Mouse (Mus musculus): ENCODE data around the gene Pnpla7. TPM values are rescaled to one million over a fixed set of nuclear protein-coding genes. Genes with fewer than 3 reads are reported as not detected.

The Pnpla7 gene
- total and polyA plus RNA-seq, 3 experiments, result 8.8 to 11.3 TPM; not detected in 1

DNA sequence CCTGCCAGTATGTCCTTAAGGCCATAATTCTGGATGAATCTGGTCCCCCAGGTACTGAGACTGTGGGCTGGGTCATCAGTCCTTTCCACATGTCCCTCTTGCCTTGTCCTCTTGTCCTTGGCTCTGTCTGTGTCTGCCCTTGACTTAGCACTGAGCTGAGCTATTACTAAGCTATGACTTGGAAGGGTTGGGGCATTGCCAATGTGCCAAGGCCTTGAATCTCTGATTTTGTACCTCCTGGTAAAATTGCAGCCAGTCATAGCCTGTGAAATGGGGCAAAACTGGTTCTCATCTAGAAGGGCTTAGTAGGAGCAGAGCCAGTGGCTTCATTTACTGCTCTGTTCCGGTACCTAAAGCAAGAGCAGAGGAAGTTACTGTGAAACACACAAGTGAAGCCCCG is 20.6 kb downstream of the Pnpla7 start:
- no peaks in the 10 kb centered on the region for H3K36me3 ChIP-seq (ENCODE audit: control insufficient read depth in 1 of 2, insufficient read depth in 2 of 2, low read length in 2 of 2)
- no peak overlapping the region for H3K4me3 ChIP-seq (ENCODE audit: control insufficient read depth in 1 of 2, insufficient read depth in 1 of 2, low read depth in 2 of 2, low read length in 2 of 2)
- H3K9ac ChIP-seq (ENCODE audit: control insufficient read depth, low read depth, low read length, poor library complexity, severe bottlenecking), result no peak overlapping the region
- no peaks in the 10 kb centered on the region for H3K27me3 ChIP-seq (ENCODE audit: control insufficient read depth in 1 of 2, insufficient read depth in 2 of 2, low read length in 2 of 2)
- H3K4me1 ChIP-seq (ENCODE audit: control insufficient read depth in 1 of 2, insufficient read depth in 2 of 2, low read length in 2 of 2), result no peaks in the 10 kb centered on the region
- no peaks in the 10 kb centered on the region for H3K79me2 ChIP-seq (ENCODE audit: control insufficient read depth, insufficient read depth, low read length, poor library complexity)
- no peak for TF ChIP-seq MYB (IDR thresholded peaks at IDR 0.05; ENCODE audit: low read depth, low read length)
- no peak for TF ChIP-seq GABPA (IDR thresholded peaks at IDR 0.05; ENCODE audit: low read depth, low read length)
- TF ChIP-seq POLR2AphosphoS5 (IDR thresholded peaks at IDR 0.05; ENCODE audit: borderline replicate concordance, low read depth, low read length), result no peak
- TF ChIP-seq CTCF (IDR thresholded peaks at IDR 0.05 in 2 of 3, conservative IDR thresholded peaks at IDR 0.05 in 1 of 3; ENCODE audit: control insufficient read depth in 1 of 3, insufficient read depth in 1 of 3, low read depth in 2 of 3, low read length in 3 of 3, poor library complexity in 1 of 3, severe bottlenecking in 1 of 3), result no peak
- no peak for TF ChIP-seq CHD2 (IDR thresholded peaks at IDR 0.05; ENCODE audit: low read length)
- no peak for TF ChIP-seq POLR2A (IDR thresholded peaks at IDR 0.05; ENCODE audit: control insufficient read depth in 1 of 2, insufficient read depth in 1 of 2, low read depth in 1 of 2, low read length in 2 of 2, poor library complexity in 1 of 2)
- TF ChIP-seq MEF2A (IDR thresholded peaks at IDR 0.05; ENCODE audit: extremely low read depth, insufficient replicate concordance, low read depth, low read length, poor library complexity, severe bottlenecking), result no peak
- no peak for TF ChIP-seq BHLHE40 (IDR thresholded peaks at IDR 0.05; ENCODE audit: borderline replicate concordance, low read depth, low read length)
- no peak for TF ChIP-seq USF2 (IDR thresholded peaks at IDR 0.05; ENCODE audit: borderline replicate concordance in 1 of 2, insufficient read depth in 1 of 2, low read depth in 1 of 2, low read length in 2 of 2)
- TF ChIP-seq UBTF (IDR thresholded peaks at IDR 0.05; ENCODE audit: borderline replicate concordance, insufficient read depth, low read depth, low read length), result no peak
- TF ChIP-seq ZKSCAN1 (IDR thresholded peaks at IDR 0.05; ENCODE audit: low read depth, low read length), result no peak
- no peak for TF ChIP-seq HCFC1 (IDR thresholded peaks at IDR 0.05; ENCODE audit: low read depth, low read length)
- no peak for TF ChIP-seq ETS1 (IDR thresholded peaks at IDR 0.05; ENCODE audit: low read depth, low read length)
- TF ChIP-seq JUND (IDR thresholded peaks at IDR 0.05; ENCODE audit: low read depth, low read length), result no peak
- TF ChIP-seq RCOR1 (IDR thresholded peaks at IDR 0.05; ENCODE audit: low read depth, low read length), result no peak
- TF ChIP-seq ELF1 (IDR thresholded peaks at IDR 0.05; ENCODE audit: low read depth, low read length), result no peak
- TF ChIP-seq MAX (IDR thresholded peaks at IDR 0.05; ENCODE audit: low read length), result no peak
- no peak for DNase-seq (ENCODE audit: low read depth, low spot score)
- H3K27ac ChIP-seq (ENCODE audit: control insufficient read depth, low read depth, low read length), result no peak overlapping the region
- H3K9me3 ChIP-seq (replicated peaks; ENCODE audit: insufficient read depth, low read length), result no peaks in the 10 kb centered on the region

DNA sequence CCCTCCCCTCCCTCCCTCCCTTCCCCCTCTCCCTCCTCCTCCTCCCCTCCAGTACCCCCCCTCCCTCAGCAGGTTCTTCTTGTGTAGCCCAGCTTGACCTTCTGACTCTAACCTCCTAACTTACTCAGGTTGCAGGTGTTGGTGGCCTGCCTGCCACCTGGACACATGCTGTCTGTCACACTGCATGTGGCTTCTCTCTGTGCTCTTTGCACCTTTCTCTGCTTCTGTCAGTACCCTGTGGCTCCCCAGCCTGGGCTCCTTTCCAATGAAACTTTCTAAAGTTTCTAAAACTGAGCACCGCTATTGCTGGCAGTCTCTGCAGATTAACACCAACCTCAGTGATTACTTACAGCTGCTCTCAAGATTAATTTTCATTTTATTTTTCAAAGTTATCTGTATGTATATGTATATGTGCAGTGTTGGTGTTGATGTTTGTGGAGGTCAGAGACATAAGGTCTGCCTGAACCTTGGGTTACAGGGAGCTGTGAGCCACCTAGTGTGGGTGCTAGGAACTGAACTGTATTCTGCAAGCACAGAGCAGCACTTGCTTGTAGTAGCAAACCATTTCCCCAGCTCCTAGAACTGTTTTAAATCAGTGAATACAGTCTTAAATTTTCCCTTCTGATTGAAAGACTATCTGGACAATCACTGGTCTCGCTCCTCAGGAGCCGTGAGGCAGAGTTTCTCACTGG is 24.9 kb downstream of the Pnpla7 start:
- no peaks in the 10 kb centered on the region for H3K27me3 ChIP-seq (ENCODE audit: control insufficient read depth in 1 of 2, insufficient read depth in 2 of 2, low read length in 2 of 2)
- no peak overlapping the region for H3K9ac ChIP-seq (ENCODE audit: control insufficient read depth, low read depth, low read length, poor library complexity, severe bottlenecking)
- no peak overlapping the region for H3K27ac ChIP-seq (ENCODE audit: control insufficient read depth, low read depth, low read length)
- no peaks in the 10 kb centered on the region for H3K79me2 ChIP-seq (ENCODE audit: control insufficient read depth, insufficient read depth, low read length, poor library complexity)
- no peak overlapping the region for H3K4me3 ChIP-seq (ENCODE audit: control insufficient read depth in 1 of 2, insufficient read depth in 1 of 2, low read depth in 2 of 2, low read length in 2 of 2)
- peak; percentile 52 for DNase-seq (ENCODE audit: low read depth, low spot score)
- H3K36me3 ChIP-seq (ENCODE audit: control insufficient read depth in 1 of 2, insufficient read depth in 2 of 2, low read length in 2 of 2), result no peaks in the 10 kb centered on the region
- H3K4me1 ChIP-seq (ENCODE audit: control insufficient read depth in 1 of 2, insufficient read depth in 2 of 2, low read length in 2 of 2), result no peaks in the 10 kb centered on the region
- no peaks in the 10 kb centered on the region for H3K9me3 ChIP-seq (replicated peaks; ENCODE audit: insufficient read depth, low read length)
- TF ChIP-seq POLR2AphosphoS5 (IDR thresholded peaks at IDR 0.05; ENCODE audit: borderline replicate concordance, low read depth, low read length), result no peak
- no peak for TF ChIP-seq MAZ (IDR thresholded peaks at IDR 0.05; ENCODE audit: low read depth, low read length)
- TF ChIP-seq E2F4 (IDR thresholded peaks at IDR 0.05; ENCODE audit: borderline replicate concordance, low read depth, low read length), result no peak
- TF ChIP-seq KAT2A (conservative IDR thresholded peaks at IDR 0.05; ENCODE audit: low read depth, low read length), result no peak
- TF ChIP-seq RAD21 (IDR thresholded peaks at IDR 0.05; ENCODE audit: low read depth, low read length), result peak; percentile 58
- no peak for TF ChIP-seq GATA1 (IDR thresholded peaks at IDR 0.05; ENCODE audit: low read depth, low read length)
- no peak for TF ChIP-seq POLR2AphosphoS2 (IDR thresholded peaks at IDR 0.05; ENCODE audit: low read length)
- TF ChIP-seq HCFC1 (IDR thresholded peaks at IDR 0.05; ENCODE audit: low read depth, low read length), result no peak
- TF ChIP-seq CHD1 (IDR thresholded peaks at IDR 0.05; ENCODE audit: low read depth, low read length), result no peak
- TF ChIP-seq MYC (IDR thresholded peaks at IDR 0.05; ENCODE audit: low read depth, low read length), result no peak
- TF ChIP-seq MAFK (IDR thresholded peaks at IDR 0.05; ENCODE audit: borderline replicate concordance, low read depth, low read length), result no peak
- peak; percentile 67 for TF ChIP-seq SMC3 (IDR thresholded peaks at IDR 0.05; ENCODE audit: low read depth, low read length)
- TF ChIP-seq EP300 (IDR thresholded peaks at IDR 0.05; ENCODE audit: low read depth in 1 of 2, low read length in 2 of 2), result no peak
- TF ChIP-seq ZC3H11A (IDR thresholded peaks at IDR 0.05; ENCODE audit: low read depth, low read length), result no peak
- TF ChIP-seq ZKSCAN1 (IDR thresholded peaks at IDR 0.05; ENCODE audit: low read depth, low read length), result no peak
- no peak for TF ChIP-seq ELF1 (IDR thresholded peaks at IDR 0.05; ENCODE audit: low read depth, low read length)
- TF ChIP-seq MYB (IDR thresholded peaks at IDR 0.05; ENCODE audit: low read depth, low read length), result no peak
- TF ChIP-seq GABPA (IDR thresholded peaks at IDR 0.05; ENCODE audit: low read depth, low read length), result no peak
- TF ChIP-seq NELFE (IDR thresholded peaks at IDR 0.05; ENCODE audit: low read depth, low read length), result no peak

All from MEL (cell line).